18 mouse cellular contexts compared by ENCODE assay signal in genomic region chr12:117561411-117562059, GRCm38 (mm10). TPM values are rescaled to one million over a fixed set of nuclear protein-coding genes. Genes with fewer than 3 reads are reported as not detected.
A peak's percentile ranks its signal among the peaks of the same experiment; 100 is the strongest.
DNase-seq lines count a peak whose midpoint lies in the region; ATAC-seq and TF ChIP-seq lines count a peak whose summit lies in the region.
"Had no signal": no experiment of that assay in that cellular context is flagged by ENCODE, and none has a peak within 500 bp of the region (broad histone marks: within the 10 kb centered on the region; RNA-seq: fewer than 3 reads in every experiment).

No protein-coding gene starts in this region.

- H3K27me3 ChIP-seq in G1E (ENCODE audit: insufficient read depth, low read length): no peaks in the 10 kb centered on the region
- H3K27me3 ChIP-seq in small intestine, adult 2 months (ENCODE audit: control insufficient read depth, insufficient read depth, low read length): no peaks in the 10 kb centered on the region
- H3K27me3 ChIP-seq: embryonic facial prominence, embryonic 15.5 days; hindbrain, embryonic 15.5 days had no signal

- peak overlapping the region; percentile 61 for H3K27ac ChIP-seq in layer of hippocampus, adult 2 months
- peak overlapping the region; percentile 82 for H3K27ac ChIP-seq in bone marrow macrophage, adult 2 months (ENCODE audit: insufficient read depth, low read depth, low read length)
- H3K27ac ChIP-seq in small intestine, adult 2 months (ENCODE audit: insufficient read depth, low read depth, low read length): peak overlapping the region; percentile 30; the same call in 1 of the 2 replicates
- H3K27ac ChIP-seq: embryonic facial prominence, embryonic 15.5 days; forebrain, embryonic 10.5 days; hindbrain, embryonic 15.5 days had no signal

- no peak for TF ChIP-seq CTCF in layer of hippocampus, adult 2 months (conservative IDR thresholded peaks at IDR 0.05)
- TF ChIP-seq CTCF in G1E (IDR thresholded peaks at IDR 0.05; ENCODE audit: low read depth, low read length): no peak
- no peak for TF ChIP-seq CTCF in bone marrow macrophage, adult 2 months (IDR thresholded peaks at IDR 0.05; ENCODE audit: low read depth, low read length)
- TF ChIP-seq CTCF in small intestine, adult 2 months (IDR thresholded peaks at IDR 0.05; ENCODE audit: extremely low read depth, insufficient read length, insufficient replicate concordance, low read depth, low read length): no peak

- H3K4me3 ChIP-seq in layer of hippocampus, adult 2 months: no peak overlapping the region
- peak overlapping the region; percentile 5; the same call in 1 of the 2 replicates for H3K4me3 ChIP-seq in G1E (ENCODE audit: low read depth, low read length)
- H3K4me3 ChIP-seq in bone marrow macrophage, adult 2 months (ENCODE audit: insufficient read depth, low read length): no peak overlapping the region
- H3K4me3 ChIP-seq in small intestine, adult 2 months (ENCODE audit: low read depth, low read length): no peak overlapping the region
- H3K4me3 ChIP-seq: embryonic facial prominence, embryonic 15.5 days; erythroblast, embryonic 14.5 days; forebrain, embryonic 10.5 days; hindbrain, embryonic 15.5 days had no signal

- ATAC-seq in G1E (ENCODE audit: extremely low read depth, insufficient number of reproducible peaks, low FRiP score, poor library complexity, severe bottlenecking): no peak
- ATAC-seq: forebrain, embryonic 14.5 days had no signal

- TF ChIP-seq POLR2A in bone marrow macrophage, adult 2 months (IDR thresholded peaks at IDR 0.05; ENCODE audit: borderline replicate concordance, low read depth, low read length): no peak
- TF ChIP-seq POLR2A in small intestine, adult 2 months (IDR thresholded peaks at IDR 0.05; ENCODE audit: low read depth, low read length): no peak

- DNase-seq in layer of hippocampus, adult 2 months (ENCODE audit: low spot score in 2 of 2): no peak
- no peak for DNase-seq in layer of hippocampus, postnatal 10 days (ENCODE audit: low spot score in 2 of 2)
- DNase-seq in G1E (ENCODE audit: low spot score) (no peak), MN1 (ENCODE audit: low spot score) (no peak)
- DNase-seq in cerebellum, postnatal 10 days: no peak
- DNase-seq: adrenal gland, postnatal 10 days; cerebellum, adult 18-20 months; cerebellum, adult 9-11 months; embryo, embryonic 11 days; gastrocnemius, postnatal 10 days; heart, adult 18-20 months had no signal

- 58% methylated on average over 6 of the region's 6 CpGs for WGBS in small intestine, adult 2 months

- H3K36me3 ChIP-seq in G1E (replicated peaks): no peaks in the 10 kb centered on the region
- no peaks in the 10 kb centered on the region for H3K36me3 ChIP-seq in small intestine, adult 2 months (ENCODE audit: control insufficient read depth, insufficient read depth, low read length)
- H3K36me3 ChIP-seq: embryonic facial prominence, embryonic 15.5 days; forebrain, embryonic 10.5 days; hindbrain, embryonic 15.5 days had no signal

- H3K9me3 ChIP-seq in G1E (replicated peaks): peaks cover 49% of the 10 kb centered on the region
- H3K9me3 ChIP-seq: embryonic facial prominence, embryonic 15.5 days; forebrain, embryonic 10.5 days; hindbrain, embryonic 15.5 days had no signal

- H3K4me1 ChIP-seq in G1E (ENCODE audit: insufficient read depth, low read depth, low read length): no peaks in the 10 kb centered on the region; the same call in 1 of the 2 replicates
- peaks cover 70% of the 10 kb centered on the region for H3K4me1 ChIP-seq in bone marrow macrophage, adult 2 months (ENCODE audit: control insufficient read depth, insufficient read depth, low read length)
- peaks cover 10% of the 10 kb centered on the region for H3K4me1 ChIP-seq in small intestine, adult 2 months (ENCODE audit: control insufficient read depth, insufficient read depth, insufficient read length, low read length)
- H3K4me1 ChIP-seq: embryonic facial prominence, embryonic 15.5 days; forebrain, embryonic 10.5 days; hindbrain, embryonic 15.5 days had no signal

RNA-seq across cellular contexts. Expression of gene Rapgef5, which starts 45.3 kb away (rescaled TPM):
- 100 to 1,000 TPM; 202 to 211 TPM for total RNA-seq in layer of hippocampus, adult 2 months (2021)
- 10 to 100 TPM; 91.7 to 98.0 TPM for total RNA-seq in layer of hippocampus, postnatal 10 days (2021)
- total RNA-seq in G1E (2014; fragmentation: Nextera tagmentation) (not detected in 2 replicates), G1E (2017) (0.29 and 0.66 TPM in 2 replicates)
- polyA plus RNA-seq in G1E (2012): not detected in 2 replicates
- 20.8 and 28.7 TPM in 2 replicates for polyA plus RNA-seq in bone marrow macrophage, adult 2 months (2012; ENCODE audit: insufficient read depth, insufficient read length, missing spikeins)
- polyA plus RNA-seq in small intestine, adult 2 months (2012; rRNA removed): 2.4 and 4.7 TPM in 2 replicates

Comparison
In these comparisons a context has a peak if more than half of its experiments do, and no peak if none do; other contexts are left out.
1. H3K27ac ChIP-seq: peak in every context shown above with its lines; median percentile 82 in bone marrow macrophage, adult 2 months; 61 in layer of hippocampus, adult 2 months; 30 in small intestine, adult 2 months.
2. RNA of gene Rapgef5, which starts 45.3 kb away (total RNA-seq): 202 to 211 TPM in layer of hippocampus, adult 2 months and 91.7 to 98.0 TPM in layer of hippocampus, postnatal 10 days; 0.29 to 0.66 TPM in G1E; every median in the first group is over 10 times any median in the second.